Comparison of ENCODE assay signal across 19 mouse cellular contexts in genomic region chr4:123742891-123743290, GRCm38 (mm10). TPM values are rescaled to one million over a fixed set of nuclear protein-coding genes. Genes with fewer than 3 reads are reported as not detected.
DNase-seq lines count a peak whose midpoint lies in the region; ATAC-seq and TF ChIP-seq lines count a peak whose summit lies in the region.
"Had no signal": no experiment of that assay in that cellular context is flagged by ENCODE, and none has a peak within 500 bp of the region (broad histone marks: within the 10 kb centered on the region; RNA-seq: fewer than 3 reads in every experiment).

No protein-coding gene starts in this region.

- H3K9me3 ChIP-seq in MEL (replicated peaks; ENCODE audit: insufficient read depth, low read length): no peaks in the 10 kb centered on the region
- no peaks in the 10 kb centered on the region for H3K9me3 ChIP-seq in heart, embryonic 10.5 days
- H3K9me3 ChIP-seq: forebrain, embryonic 13.5 days; hindbrain, embryonic 12.5 days had no signal

- no peak overlapping the region for H3K27ac ChIP-seq in MEL (ENCODE audit: control insufficient read depth, low read depth, low read length)
- no peak overlapping the region for H3K27ac ChIP-seq in heart, embryonic 10.5 days
- H3K27ac ChIP-seq: forebrain, embryonic 13.5 days; gastrocnemius, adult 2 months; hindbrain, embryonic 12.5 days had no signal

- peaks cover 42% of the 10 kb centered on the region for H3K79me2 ChIP-seq in MEL (ENCODE audit: control insufficient read depth, insufficient read depth, low read length, poor library complexity)

- TF ChIP-seq POLR2A in MEL (IDR thresholded peaks at IDR 0.05; ENCODE audit: control insufficient read depth in 1 of 2, insufficient read depth in 1 of 2, low read depth in 1 of 2, low read length in 2 of 2, poor library complexity in 1 of 2): no peak

- TF ChIP-seq CTCF in MEL (IDR thresholded peaks at IDR 0.05 in 2 of 3, conservative IDR thresholded peaks at IDR 0.05 in 1 of 3; ENCODE audit: control insufficient read depth in 1 of 3, insufficient read depth in 1 of 3, low read depth in 2 of 3, low read length in 3 of 3, poor library complexity in 1 of 3, severe bottlenecking in 1 of 3): no peak

- peak; percentile 56; the same call in 1 of the 2 replicates for ATAC-seq in common myeloid progenitor, adult 5-6 weeks (replicated peaks; ENCODE audit: low read depth, poor library complexity, severe bottlenecking)
- ATAC-seq in megakaryocyte progenitor cell, adult 5-6 weeks (replicated peaks; ENCODE audit: poor library complexity): peak; percentile 57
- ATAC-seq: forebrain, embryonic 13.5 days; forebrain, postnatal 0 days; hindbrain, embryonic 16.5 days; inflammation-experienced regulatory T-cells, adult 6 months had no signal

- peak; percentile 46 for DNase-seq in MEL (ENCODE audit: low read depth, low spot score)
- peak; percentile 35 for DNase-seq in thymus, postnatal 14 days
- no peak for DNase-seq in heart, embryonic 10.5 days (ENCODE audit: low spot score)
- DNase-seq in adrenal gland, postnatal 4 days (ENCODE audit: low spot score in 2 of 2): no peak
- no peak for DNase-seq in embryo, embryonic 9.5 days (ENCODE audit: extremely low spot score)
- DNase-seq: adrenal gland, postnatal 10 days; cerebellum, adult 2 months; cerebellum, postnatal 10 days; forebrain, postnatal 0 days; gastrocnemius, adult 2 months; gastrocnemius, postnatal 25 days; heart, postnatal 10 days; heart, postnatal 4 days had no signal

- no peak overlapping the region for H3K4me3 ChIP-seq in MEL (ENCODE audit: control insufficient read depth in 1 of 2, insufficient read depth in 1 of 2, low read depth in 2 of 2, low read length in 2 of 2)
- H3K4me3 ChIP-seq in heart, embryonic 10.5 days: no peak overlapping the region
- H3K4me3 ChIP-seq: forebrain, embryonic 13.5 days; gastrocnemius, adult 2 months; hindbrain, embryonic 12.5 days had no signal

- no peaks in the 10 kb centered on the region for H3K27me3 ChIP-seq in MEL (ENCODE audit: control insufficient read depth in 1 of 2, insufficient read depth in 2 of 2, low read length in 2 of 2)
- no peaks in the 10 kb centered on the region for H3K27me3 ChIP-seq in heart, embryonic 10.5 days (ENCODE audit: insufficient read depth, poor library complexity, severe bottlenecking)
- H3K27me3 ChIP-seq: forebrain, embryonic 13.5 days; hindbrain, embryonic 12.5 days had no signal

- TF ChIP-seq RAD21 in MEL (IDR thresholded peaks at IDR 0.05; ENCODE audit: low read depth, low read length): no peak

- peaks cover 0 to 7% of the 10 kb centered on the region in 2 experiments; a peak in 2 of 4 replicates for H3K4me1 ChIP-seq in MEL (ENCODE audit: control insufficient read depth in 1 of 2, insufficient read depth in 2 of 2, low read length in 2 of 2)
- no peaks in the 10 kb centered on the region for H3K4me1 ChIP-seq in heart, embryonic 10.5 days

- 77% methylated on average over 1 of the region's 1 CpGs for WGBS in heart, embryonic 10.5 days

- no peak overlapping the region for H3K9ac ChIP-seq in MEL (ENCODE audit: control insufficient read depth, low read depth, low read length, poor library complexity, severe bottlenecking)
- H3K9ac ChIP-seq: forebrain, embryonic 13.5 days; forebrain, postnatal 0 days; hindbrain, embryonic 12.5 days had no signal

- TF ChIP-seq EP300 in MEL (IDR thresholded peaks at IDR 0.05; ENCODE audit: low read depth in 1 of 2, low read length in 2 of 2): no peak; a peak in 1 of 4 replicates

- peaks cover 12 to 32% of the 10 kb centered on the region in 2 experiments for H3K36me3 ChIP-seq in MEL (ENCODE audit: control insufficient read depth in 1 of 2, insufficient read depth in 2 of 2, low read length in 2 of 2)
- peaks cover 51% of the 10 kb centered on the region for H3K36me3 ChIP-seq in heart, embryonic 10.5 days

TF ChIP-seq in MEL, 35 proteins besides CTCF, POLR2A, EP300 and RAD21:
- no peak for TF ChIP-seq BHLHE40 (IDR thresholded peaks at IDR 0.05; ENCODE audit: borderline replicate concordance, low read depth, low read length)
- TF ChIP-seq USF1 (IDR thresholded peaks at IDR 0.05; ENCODE audit: low read depth, low read length): no peak
- TF ChIP-seq NRF1 (IDR thresholded peaks at IDR 0.05; ENCODE audit: insufficient read depth, low read depth, low read length, poor library complexity, severe bottlenecking): no peak
- peak; percentile 70 for TF ChIP-seq ELF1 (IDR thresholded peaks at IDR 0.05; ENCODE audit: low read depth, low read length)
- TF ChIP-seq MAFK (IDR thresholded peaks at IDR 0.05; ENCODE audit: borderline replicate concordance, low read depth, low read length): no peak

RNA-seq across cellular contexts. Expression of gene Akirin1, which starts 7.3 kb away (rescaled TPM):
- 52.9 and 53.3 TPM in 2 replicates for total RNA-seq in MEL (2012; rRNA removed)
- 10 to 100 TPM in 1 of 2 experiments, not detected in 1; 46.3 TPM for polyA plus RNA-seq in MEL (2012; ENCODE audit: insufficient read depth in 1 of 2, insufficient read length in 2 of 2, low read depth in 1 of 2, low replicate concordance in 2 of 2, missing spikeins in 1 of 2)
- 20.8 and 24.1 TPM in 2 replicates for total RNA-seq in common myeloid progenitor, adult 5-6 weeks (2017)
- total RNA-seq in megakaryocyte progenitor cell, adult 5-6 weeks (2015): 49.4 and 54.2 TPM in 2 replicates
- total RNA-seq in megakaryocyte progenitor cell, adult 5-6 weeks (2017): 18.5 and 25.5 TPM in 2 replicates
- 55.3 and 58.5 TPM in 2 replicates for polyA plus RNA-seq in heart, embryonic 10.5 days (2016; fragmentation: Nextera tagmentation; extraction: Ambion mirVana)
- total RNA-seq in adrenal gland, postnatal 4 days (2021): 10 to 100 TPM; 47.0 to 53.5 TPM

RNA-seq across cellular contexts. Expression of gene Ndufs5, which starts 24.9 kb away (rescaled TPM):
- 230 and 252 TPM in 2 replicates for total RNA-seq in MEL (2012; rRNA removed)
- polyA plus RNA-seq in MEL (2012; ENCODE audit: insufficient read depth in 1 of 2, insufficient read length in 2 of 2, low read depth in 1 of 2, low replicate concordance in 2 of 2, missing spikeins in 1 of 2): 100 to 1,000 TPM in 1 of 2 experiments, not detected in 1; 155 TPM
- 103 and 129 TPM in 2 replicates for total RNA-seq in common myeloid progenitor, adult 5-6 weeks (2017)
- 150 and 160 TPM in 2 replicates for total RNA-seq in megakaryocyte progenitor cell, adult 5-6 weeks (2015)
- 142 and 157 TPM in 2 replicates for total RNA-seq in megakaryocyte progenitor cell, adult 5-6 weeks (2017)
- polyA plus RNA-seq in heart, embryonic 10.5 days (2016; fragmentation: Nextera tagmentation; extraction: Ambion mirVana): 453 and 498 TPM in 2 replicates
- total RNA-seq in adrenal gland, postnatal 4 days (2021): 100 to 1,000 TPM; 170 to 195 TPM

RNA-seq across cellular contexts. Expression of gene Rhbdl2, which starts 44.8 kb away (rescaled TPM):
- total RNA-seq in MEL (2012; rRNA removed): not detected in 2 replicates
- not detected for polyA plus RNA-seq in MEL (2012; ENCODE audit: insufficient read depth in 1 of 2, insufficient read length in 2 of 2, low read depth in 1 of 2, low replicate concordance in 2 of 2, missing spikeins in 1 of 2)
- not detected in 2 replicates for total RNA-seq in common myeloid progenitor, adult 5-6 weeks (2017)
- not detected in 2 replicates for total RNA-seq in megakaryocyte progenitor cell, adult 5-6 weeks (2015)
- not detected in 2 replicates for total RNA-seq in megakaryocyte progenitor cell, adult 5-6 weeks (2017)
- polyA plus RNA-seq in heart, embryonic 10.5 days (2016; fragmentation: Nextera tagmentation; extraction: Ambion mirVana): 1.5 and 2.3 TPM in 2 replicates
- total RNA-seq in adrenal gland, postnatal 4 days (2021): 1 to 10 TPM; 2.3 to 3.2 TPM
- total RNA-seq: gastrocnemius, adult 2 months had no signal

RNA-seq across cellular contexts. Expression of gene Macf1, which starts 58.7 kb away (rescaled TPM):
- 60.8 and 64.6 TPM in 2 replicates for total RNA-seq in MEL (2012; rRNA removed)
- 10 to 100 TPM; 18.5 to 71.4 TPM for polyA plus RNA-seq in MEL (2012; ENCODE audit: insufficient read depth in 1 of 2, insufficient read length in 2 of 2, low read depth in 1 of 2, low replicate concordance in 2 of 2, missing spikeins in 1 of 2)
- total RNA-seq in common myeloid progenitor, adult 5-6 weeks (2017): 225 and 245 TPM in 2 replicates
- 103 and 130 TPM in 2 replicates for total RNA-seq in megakaryocyte progenitor cell, adult 5-6 weeks (2015)
- 123 and 159 TPM in 2 replicates for total RNA-seq in megakaryocyte progenitor cell, adult 5-6 weeks (2017)
- polyA plus RNA-seq in heart, embryonic 10.5 days (2016; fragmentation: Nextera tagmentation; extraction: Ambion mirVana): 57.4 and 58.9 TPM in 2 replicates
- 100 to 1,000 TPM; 176 to 202 TPM for total RNA-seq in adrenal gland, postnatal 4 days (2021)

Comparison
In these comparisons a context has a peak if more than half of its experiments do, and no peak if none do; other contexts are left out.
1. DNase-seq: peak in MEL (single experiment) and thymus, postnatal 14 days (single experiment); none in heart, embryonic 10.5 days (single experiment), adrenal gland, postnatal 4 days (0 of 2) and embryo, embryonic 9.5 days (single experiment).